Mouse (Mus musculus) liver, postnatal 0 days (tissue): ENCODE measurements around the gene Krt77. TPM values are rescaled to one million over a fixed set of nuclear protein-coding genes. Genes with fewer than 3 reads are reported as not detected.

Experiments used
- ATAC-seq: fragments of 200-750 bp; cut with Nextera tagmentation; 2 replicates; pipeline ENCODE4 v1.8.0; 2017; ENCODE audit warnings: mild to moderate bottlenecking, moderate library complexity
- DNase-seq: peaks from one replicate; pipeline ENCODE4 v3.0.0-alpha.2; 2016
- H3K27ac ChIP-seq: fragments of 300-500 bp; sonication (generic); 2 replicates; pipeline ENCODE4 v1.5.1; 2014; ENCODE audit warnings: antibody characterized with exemption, moderate library complexity, mild to moderate bottlenecking, low read depth
- H3K27me3 ChIP-seq: fragments of 300-500 bp; sonication (generic); 2 replicates; pipeline ENCODE4 v1.6.1; 2014; ENCODE audit warnings: low read length, control low read depth, mixed read lengths; ENCODE audit not compliant: insufficient read depth
- H3K36me3 ChIP-seq: fragments of 300-500 bp; sonication (generic); replicated peaks from 2 replicates; pipeline ENCODE4 v1.6.1; 2014; ENCODE audit warnings: mild to moderate bottlenecking, control low read depth, low read length, moderate library complexity, mixed read lengths; ENCODE audit not compliant: insufficient read depth
- H3K4me1 ChIP-seq: fragments of 300-500 bp; sonication (generic); 2 replicates; pipeline ENCODE4 v1.6.1; 2014; ENCODE audit warnings: antibody characterized with exemption, mild to moderate bottlenecking, control low read depth; ENCODE audit not compliant: insufficient read depth
- H3K4me2 ChIP-seq: fragments of 300-500 bp; sonication (generic); 2 replicates; pipeline ENCODE4 v1.6.1; 2014; ENCODE audit warnings: low read depth, mild to moderate bottlenecking, low read length, moderate library complexity, mixed read lengths
- H3K4me3 ChIP-seq: fragments of 300-500 bp; sonication (generic); 2 replicates; pipeline ENCODE4 v1.5.1; 2014; ENCODE audit warnings: low read depth, low read length
- H3K9ac ChIP-seq: fragments of 300-500 bp; sonication (generic); replicated peaks from 2 replicates; pipeline ENCODE4 v1.6.1; 2014; ENCODE audit warnings: mild to moderate bottlenecking, moderate library complexity
- H3K9me3 ChIP-seq: fragments of 300-500 bp; sonication (generic); 2 replicates; pipeline ENCODE4 v1.6.1; 2016; ENCODE audit warnings: mild to moderate bottlenecking, control low read depth, low read length, mixed read lengths
- CTCF ChIP-seq: sonication (generic); IDR thresholded peaks from 2 replicates; pipeline ENCODE4 v1.5.1; 2016; ENCODE audit warnings: antibody characterized with exemption, low read depth
- EP300 ChIP-seq: IDR thresholded peaks from 2 replicates; pipeline ENCODE4 v1.6.1; 2016; ENCODE audit warnings: antibody characterized with exemption, low read depth, mild to moderate bottlenecking
- WGBS: fragments of 180-500 bp; shearing (Covaris S2); extraction: QIAGEN DNeasy Blood & Tissue Kit; methylation state at CpG from one replicate; pipeline ENCODE4 v1.1.7; 2014; ENCODE audit not compliant: insufficient replicate concordance; 5-methylcytosine and 5-hydroxymethylcytosine counted together
- polyA plus RNA-seq: library from polyadenylated mRNA; unstranded; fragments of >200 nt; fragmentation: Nextera tagmentation; extraction: Ambion mirVana; gene quantifications from 2 replicates; pipeline ENCODE4 v1.2.1, GENCODE M21; 2015

The Krt77 gene
- polyA plus RNA-seq, 1 experiment from 2014 or later: not detected

DNA sequence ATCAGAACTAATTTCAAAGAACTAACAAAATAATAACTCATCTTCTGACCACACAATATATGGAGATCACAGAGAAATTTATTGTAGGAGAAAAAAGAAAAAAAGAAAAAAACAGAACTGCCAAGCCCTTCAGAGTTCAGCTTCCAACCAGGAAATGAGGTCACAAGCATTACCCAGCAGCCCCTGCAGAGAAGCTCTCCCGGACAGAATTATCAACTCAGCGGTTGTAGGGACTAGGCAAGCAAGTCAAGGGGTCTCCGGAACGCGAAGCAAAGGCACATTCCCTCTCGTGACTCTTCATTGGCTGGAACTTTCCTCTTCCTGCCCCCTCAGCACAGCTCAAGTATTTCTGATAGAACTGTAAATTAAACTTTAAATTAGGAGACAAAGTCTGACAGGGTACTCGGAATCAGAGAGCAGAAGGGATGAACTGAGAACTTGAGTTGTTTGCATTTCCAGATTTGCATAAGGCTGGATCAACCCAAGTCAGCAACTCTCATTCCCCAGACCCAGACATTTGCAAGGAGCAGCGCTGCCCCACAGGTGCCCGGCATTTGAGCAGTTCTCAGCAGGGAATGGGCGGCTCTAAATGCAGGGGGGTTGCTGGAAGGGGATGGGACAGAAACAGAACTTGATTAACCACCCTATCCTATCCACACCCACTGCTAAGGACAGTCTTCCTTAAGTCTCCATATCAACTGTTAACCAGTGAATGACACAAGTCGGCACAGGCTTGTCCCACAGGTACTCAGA, 10.7 kb downstream of the Krt77 start:
- H3K27me3 ChIP-seq: peaks cover 43% of the 10 kb centered on the region
- no peak for ATAC-seq
- no peak for DNase-seq
- H3K4me3 ChIP-seq: no peak overlapping the region
- WGBS: 13% methylated on average over 11 of the region's 11 CpGs
- H3K36me3 ChIP-seq: no peaks in the 10 kb centered on the region
- H3K4me2 ChIP-seq: peak overlapping the region; percentile 66; the same call in 1 of the 2 replicates
- H3K9ac ChIP-seq: no peak overlapping the region
- peaks cover 6% of the 10 kb centered on the region; the same call in 1 of the 2 replicates for H3K4me1 ChIP-seq
- no peaks in the 10 kb centered on the region for H3K9me3 ChIP-seq
- TF ChIP-seq EP300 (no peak), CTCF (no peak)
- H3K27ac ChIP-seq: no peak overlapping the region

DNA sequence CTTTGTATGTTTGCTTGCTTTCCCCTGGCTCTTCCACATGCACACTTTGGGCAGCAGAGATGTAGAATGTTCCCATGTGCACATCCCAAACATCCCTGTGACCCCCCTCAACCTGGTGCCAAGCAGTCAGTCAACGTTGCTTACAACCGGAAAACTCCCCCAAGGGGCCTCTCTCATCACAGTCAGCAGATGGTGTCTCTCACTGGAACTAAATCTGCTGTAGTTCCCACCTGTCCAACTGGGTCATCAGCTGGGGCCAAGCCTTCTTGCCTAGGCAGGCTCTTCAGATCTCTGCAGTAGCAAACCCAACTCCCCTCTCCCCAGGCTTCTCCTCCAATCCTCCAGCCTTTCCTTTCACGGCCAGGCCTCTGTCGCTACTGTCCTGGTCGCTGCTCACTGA, 12.8 kb downstream of the Krt77 start:
- H3K9me3 ChIP-seq: no peaks in the 10 kb centered on the region
- H3K4me2 ChIP-seq: no peak overlapping the region
- 41% methylated on average over 5 of the region's 5 CpGs for whole genome bisulfite sequencing
- DNase-seq (no peak), ATAC-seq (no peak)
- TF ChIP-seq CTCF (no peak), EP300 (no peak)
- no peaks in the 10 kb centered on the region for H3K36me3 ChIP-seq
- H3K9ac ChIP-seq: no peak overlapping the region
- no peak overlapping the region for H3K27ac ChIP-seq
- H3K4me1 ChIP-seq: peaks cover 6% of the 10 kb centered on the region; the same call in 1 of the 2 replicates
- H3K27me3 ChIP-seq: peaks cover 48% of the 10 kb centered on the region
- no peak overlapping the region for H3K4me3 ChIP-seq

DNA sequence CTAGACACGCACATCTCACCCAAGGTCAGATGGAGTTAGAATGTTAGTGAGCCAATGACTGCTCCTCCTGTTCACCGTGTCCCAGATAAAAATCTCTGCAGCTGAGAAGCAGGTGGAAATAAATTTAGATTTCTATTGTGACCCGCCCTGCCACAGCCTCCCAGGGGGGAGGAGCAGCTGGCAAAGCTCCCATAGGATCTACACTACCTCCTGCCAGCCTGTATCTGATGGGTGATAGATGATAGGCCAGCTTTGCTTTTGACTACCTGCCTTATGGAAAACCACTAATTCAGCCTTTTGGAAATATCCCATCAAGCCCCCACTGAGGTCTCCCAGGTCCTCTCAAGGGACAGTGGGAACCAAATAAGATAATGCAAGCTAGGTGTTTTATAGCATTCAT, 13.8 kb downstream of the Krt77 start:
- WGBS: 62% methylated on average over 3 of the region's 3 CpGs
- Histone ChIP-seq H3K27ac (no peak overlapping the region), H3K9ac (no peak overlapping the region), H3K4me1 (peaks cover 6% of the 10 kb centered on the region; the same call in 1 of the 2 replicates), H3K9me3 (no peaks in the 10 kb centered on the region), H3K4me3 (no peak overlapping the region), H3K36me3 (no peaks in the 10 kb centered on the region), H3K27me3 (peaks cover 39% of the 10 kb centered on the region), H3K4me2 (no peak overlapping the region)
- TF ChIP-seq EP300 (no peak), CTCF (no peak)
- DNase-seq: no peak
- no peak for ATAC-seq

DNA sequence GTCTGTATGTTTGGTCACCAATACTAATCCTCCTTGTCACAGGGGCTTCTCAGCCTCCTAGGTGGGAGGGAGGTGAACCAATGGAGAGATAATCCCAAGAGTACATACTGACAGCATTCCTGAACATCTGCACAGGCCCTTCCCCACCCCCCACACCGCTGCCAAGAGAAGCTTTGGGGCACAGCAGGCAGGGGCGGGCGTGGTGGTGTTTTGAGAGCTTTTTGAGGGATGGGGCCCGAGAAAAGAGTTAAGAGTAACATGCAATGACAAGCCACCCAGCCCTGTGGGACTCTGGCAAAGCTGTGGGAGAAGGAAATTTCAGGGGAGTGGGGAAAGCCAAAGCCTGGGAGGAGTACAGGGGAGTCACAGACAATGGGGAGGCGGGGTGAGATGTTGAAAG, 15.2 kb downstream of the Krt77 start:
- TF ChIP-seq CTCF (no peak), EP300 (no peak)
- Histone ChIP-seq H3K9me3 (no peaks in the 10 kb centered on the region), H3K4me3 (no peak overlapping the region), H3K36me3 (no peaks in the 10 kb centered on the region), H3K27me3 (peaks cover 27% of the 10 kb centered on the region), H3K4me2 (no peak overlapping the region), H3K9ac (no peak overlapping the region), H3K27ac (no peak overlapping the region), H3K4me1 (peaks cover 3% of the 10 kb centered on the region; the same call in 1 of the 2 replicates)
- WGBS: 15% methylated on average over 5 of the region's 5 CpGs
- DNase-seq: no peak
- no peak for ATAC-seq

DNA sequence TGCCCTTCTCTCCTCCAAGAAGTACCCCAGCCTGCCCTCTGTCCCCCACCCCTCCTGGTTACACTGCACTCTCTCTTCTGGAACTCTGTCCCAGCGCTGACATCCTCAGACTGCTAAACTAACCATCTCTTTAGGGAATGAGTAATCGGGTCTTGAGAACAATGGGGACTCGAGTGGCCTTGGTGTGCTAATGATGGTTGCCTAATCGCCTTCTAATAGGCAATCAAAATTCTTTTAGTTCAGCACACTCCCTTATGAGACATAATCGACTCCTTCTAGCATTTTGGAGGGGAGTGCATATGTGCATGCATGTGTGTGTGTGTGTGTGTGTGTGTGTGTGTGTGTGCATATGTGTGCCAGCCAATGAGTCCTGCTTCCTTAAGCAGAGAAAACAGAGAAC, 16.9 kb downstream of the Krt77 start:
- Histone ChIP-seq H3K4me3 (no peak overlapping the region), H3K9me3 (no peaks in the 10 kb centered on the region), H3K27ac (no peak overlapping the region), H3K27me3 (peaks cover 26% of the 10 kb centered on the region), H3K9ac (no peak overlapping the region), H3K4me2 (no peak overlapping the region), H3K4me1 (no peaks in the 10 kb centered on the region), H3K36me3 (no peaks in the 10 kb centered on the region)
- no peak for ATAC-seq
- 32% methylated on average over 5 of the region's 5 CpGs for WGBS
- DNase-seq: no peak
- no peak for TF ChIP-seq EP300
- TF ChIP-seq CTCF: no peak

DNA sequence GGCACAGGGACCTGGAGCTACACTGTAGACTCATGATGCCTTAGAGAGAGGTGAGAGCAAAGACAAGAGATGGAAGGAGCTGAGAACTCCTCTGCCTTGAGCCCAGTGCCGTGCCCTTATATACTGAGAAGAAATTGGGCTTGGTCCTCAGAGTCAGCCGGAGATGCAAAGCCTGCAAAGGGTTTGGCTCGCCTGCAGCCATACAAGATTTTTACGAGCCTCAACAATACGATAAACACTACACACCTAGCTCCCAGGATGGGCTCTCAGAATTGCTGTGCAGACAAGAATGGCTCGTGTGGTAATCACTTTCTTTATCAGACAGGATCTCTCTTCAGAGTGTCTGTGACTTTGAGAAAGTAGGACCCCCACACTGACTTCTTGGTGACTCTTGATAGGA, 18.8 kb downstream of the Krt77 start, which contains the start of gene Krt1:
Gene Krt1, minus strand, starts transcription at position 101 of the 400 bp plus-strand sequence.
- ATAC-seq: no peak
- no peaks in the 10 kb centered on the region for H3K9me3 ChIP-seq
- H3K27ac ChIP-seq: no peak within 1 kb of the TSS
- no peak for DNase-seq
- H3K36me3 ChIP-seq: no peaks in the 10 kb centered on the region
- H3K4me1 ChIP-seq: peaks cover 5% of the 10 kb centered on the region; the same call in 1 of the 2 replicates
- no peak for TF ChIP-seq EP300
- TF ChIP-seq CTCF: no peak
- H3K9ac ChIP-seq: no peak within 1 kb of the TSS
- H3K27me3 ChIP-seq: peaks cover 36% of the 10 kb centered on the region
- 61% methylated on average over 6 of the region's 6 CpGs for WGBS
- H3K4me2 ChIP-seq: no peak within 1 kb of the TSS
- no peak within 1 kb of the TSS for H3K4me3 ChIP-seq
